Mouse (Mus musculus) spleen, adult 12 weeks (tissue): ENCODE measurements around the gene Slc25a5.

ENCODE experiments used
- DNase-seq: peaks from one replicate; pipeline ENCODE4 v3.0.0; 2022; ENCODE audit warnings: low spot score

The Slc25a5 gene

GRCm38 (mm10) chrX:36841698-36842097 is 46.2 kb downstream of the Slc25a5 start:
- DNase-seq: no peak

DNA sequence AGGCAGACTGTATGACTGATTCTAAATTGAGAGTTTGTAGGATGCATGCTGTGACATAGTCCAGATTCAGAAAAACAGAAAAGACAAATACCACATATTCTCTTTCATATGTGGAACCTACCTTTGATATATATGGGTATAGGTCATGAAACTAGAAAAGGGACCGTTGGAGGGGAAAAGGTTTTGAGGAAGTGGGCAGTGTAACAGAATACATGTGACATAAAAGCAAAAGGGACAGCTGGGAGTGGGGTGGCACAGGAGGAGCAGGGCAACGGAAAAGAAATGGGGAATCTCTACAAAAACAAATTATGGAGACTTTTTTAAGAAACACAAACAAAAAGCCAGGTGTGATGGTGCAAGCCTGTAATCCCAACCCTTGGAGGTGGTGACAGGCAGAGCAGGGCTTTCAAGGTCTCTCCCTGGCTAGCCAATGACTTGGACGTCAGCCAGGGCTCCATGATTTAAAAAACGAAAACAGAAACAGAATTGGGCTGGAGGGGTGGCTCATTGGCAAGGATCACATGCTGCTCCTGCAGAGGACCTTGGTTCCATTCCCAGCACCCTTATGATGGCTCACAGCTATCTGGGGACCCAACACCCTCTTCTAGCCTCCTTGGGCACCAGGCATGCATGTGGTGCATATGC is 48.0 kb downstream of the Slc25a5 start:
- DNase-seq: no peak

DNA sequence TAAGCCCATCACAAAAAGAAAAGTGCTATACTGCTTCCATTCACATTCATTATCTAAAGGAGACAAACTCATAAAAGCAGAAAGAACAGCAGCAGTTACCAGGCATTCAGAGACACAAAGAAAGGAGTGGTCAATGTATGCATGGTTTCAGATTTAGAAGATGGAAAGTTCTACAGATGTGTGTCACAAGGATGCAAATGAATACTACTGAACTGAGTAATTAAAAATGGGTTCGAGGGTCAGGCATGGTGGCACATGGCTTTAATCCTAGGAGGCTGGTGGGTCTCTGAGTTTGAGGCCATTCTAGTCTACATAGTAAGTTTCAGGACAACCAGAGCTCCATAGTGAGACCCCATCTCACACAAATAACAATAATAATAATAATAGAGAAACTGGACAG is 51.7 kb downstream of the Slc25a5 start:
- no peak for DNase-seq
